Mouse (Mus musculus) heart, embryonic 14.5 days (tissue): Measurements from ENCODE around the gene Cdkal1. TPM values are rescaled to one million over a fixed set of nuclear protein-coding genes. Genes with fewer than 3 reads are reported as not detected.

Experiments
- ATAC-seq: fragments of 200-750 bp; cut with Nextera tagmentation; 2 replicates; pipeline ENCODE4 v1.8.0; 2017; ENCODE audit warnings: low read depth, moderate TSS enrichment; ENCODE audit not compliant: insufficient number of reproducible peaks, insufficient read depth, low FRiP score
- H3K27ac ChIP-seq, 2 experiments: fragments of 200-500 bp in 1 of 2; fragments of 300-500 bp in 1 of 2; sonication (generic) in 1 of 2; replicated peaks in 1 of 2; 2 replicates each; pipeline ENCODE4 v1.5.1; 2012 to 2014; ENCODE audit warnings: low read depth in 2 of 2, low read length in 2 of 2, control low read depth in 1 of 2, mild to moderate bottlenecking in 1 of 2, mixed read lengths in 1 of 2; ENCODE audit not compliant: control insufficient read depth in 1 of 2, insufficient read depth in 1 of 2
- H3K27me3 ChIP-seq: fragments of 300-500 bp; sonication (generic); 2 replicates; pipeline ENCODE4 v1.6.1; 2014; ENCODE audit warnings: mild to moderate bottlenecking, low read length, control low read depth; ENCODE audit not compliant: control insufficient read depth, insufficient read depth
- H3K36me3 ChIP-seq: fragments of 300-500 bp; sonication (generic); 2 replicates; pipeline ENCODE4 v1.6.1; 2014; ENCODE audit warnings: mild to moderate bottlenecking, control low read depth, low read length, mixed read lengths; ENCODE audit not compliant: control insufficient read depth, insufficient read depth
- H3K4me1 ChIP-seq, 2 experiments: fragments of 200-500 bp in 1 of 2; fragments of 300-500 bp in 1 of 2; sonication (generic) in 1 of 2; 2 replicates each; pipeline ENCODE4 v1.6.1; 2012 to 2014; ENCODE audit warnings: low read length in 2 of 2, control low read depth in 1 of 2, mixed read lengths in 1 of 2; ENCODE audit not compliant: control insufficient read depth in 2 of 2, insufficient read depth in 2 of 2
- H3K4me2 ChIP-seq: fragments of 300-500 bp; sonication (generic); 2 replicates; pipeline ENCODE4 v1.6.1; 2014; ENCODE audit warnings: mild to moderate bottlenecking, low read length
- H3K4me3 ChIP-seq, 2 experiments: fragments of 200-500 bp in 1 of 2; fragments of 300-500 bp in 1 of 2; sonication (generic) in 1 of 2; 2 replicates each; pipeline ENCODE4 v1.5.1; 2012 to 2014; ENCODE audit warnings: low read length in 2 of 2, mild to moderate bottlenecking in 2 of 2, control low read depth in 1 of 2, low read depth in 1 of 2, moderate library complexity in 1 of 2; ENCODE audit not compliant: control insufficient read depth in 1 of 2, insufficient read depth in 1 of 2
- H3K9ac ChIP-seq: fragments of 300-500 bp; sonication (generic); 2 replicates; pipeline ENCODE4 v1.6.1; 2014; ENCODE audit warnings: mild to moderate bottlenecking, low read length
- H3K9me3 ChIP-seq: fragments of 300-500 bp; sonication (generic); 2 replicates; pipeline ENCODE4 v1.6.1; 2016; ENCODE audit warnings: low read length, control low read depth; ENCODE audit not compliant: control insufficient read depth
- WGBS: fragments of 180-500 bp; shearing (Covaris S2); extraction: QIAGEN DNeasy Blood & Tissue Kit; methylation state at CpG from one replicate; pipeline ENCODE4 v1.1.7; 2014; 5-methylcytosine and 5-hydroxymethylcytosine counted together
- polyA plus RNA-seq: library from polyadenylated mRNA; unstranded; fragments of >200 nt; fragmentation: Nextera tagmentation; extraction: Ambion mirVana; gene quantifications from 2 replicates; pipeline ENCODE4 v1.2.1, GENCODE M21; 2014

Cdkal1 gene
- polyA plus RNA-seq, 1 experiment from 2014 or later: 28.3 TPM

DNA sequence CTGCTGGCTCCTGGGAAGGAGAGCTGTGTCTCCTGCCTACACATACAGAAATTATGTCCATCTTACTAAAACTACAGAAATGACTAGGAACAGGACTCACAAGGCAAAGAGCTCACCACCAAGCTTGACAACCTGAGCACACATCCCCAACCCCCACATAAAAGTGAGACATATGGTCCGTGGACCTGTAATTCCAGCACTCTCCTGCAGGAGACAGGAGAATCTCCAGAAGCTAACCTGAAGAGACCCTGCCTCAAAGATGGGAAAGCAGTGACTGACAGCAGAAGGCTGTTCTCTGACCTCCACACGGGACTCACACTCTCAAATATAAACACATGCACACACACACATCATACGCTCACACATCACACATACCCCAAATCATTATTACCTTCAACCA lies 36.3 kb downstream of the Cdkal1 start:
- Histone ChIP-seq H3K27ac (no peak overlapping the region), H3K9ac (no peak overlapping the region), H3K27me3 (no peaks in the 10 kb centered on the region), H3K4me2 (no peak overlapping the region), H3K4me1 (peaks cover 2 to 5% of the 10 kb centered on the region in 2 experiments; a peak in 1 of 4 replicates), H3K4me3 (no peak overlapping the region), H3K36me3 (no peaks in the 10 kb centered on the region), H3K9me3 (no peaks in the 10 kb centered on the region)
- WGBS: 91% methylated on average over 3 of the region's 3 CpGs
- no peak for ATAC-seq

DNA sequence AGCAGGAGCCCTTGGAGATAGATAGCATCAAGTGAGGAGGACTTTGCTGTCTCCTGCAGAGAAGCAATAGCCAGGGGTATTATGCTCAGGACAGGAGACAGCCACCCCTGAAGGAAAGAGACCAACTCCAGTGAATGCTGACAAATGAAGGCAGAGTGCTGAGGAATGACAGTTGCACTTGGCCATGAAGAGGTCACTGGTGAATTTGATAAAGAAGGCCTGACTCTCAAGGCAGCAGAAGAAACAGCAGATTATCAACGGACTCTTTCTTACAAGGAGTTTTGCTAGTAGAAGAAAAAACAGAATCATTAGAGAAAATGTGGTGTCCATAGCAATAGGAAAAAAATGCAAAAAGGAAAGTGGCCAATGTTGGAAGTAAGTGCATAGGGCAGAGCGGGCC lies 37.2 kb downstream of the Cdkal1 start:
- ATAC-seq: no peak
- H3K36me3 ChIP-seq: no peaks in the 10 kb centered on the region
- H3K4me3 ChIP-seq: no peak overlapping the region
- no peaks in the 10 kb centered on the region for H3K27me3 ChIP-seq
- no peak overlapping the region for H3K9ac ChIP-seq
- H3K27ac ChIP-seq: no peak overlapping the region
- 57% methylated on average over 2 of the region's 2 CpGs for WGBS
- no peak overlapping the region for H3K4me2 ChIP-seq
- no peaks in the 10 kb centered on the region for H3K9me3 ChIP-seq
- H3K4me1 ChIP-seq: peaks cover 2 to 5% of the 10 kb centered on the region in 2 experiments; a peak in 1 of 4 replicates

DNA sequence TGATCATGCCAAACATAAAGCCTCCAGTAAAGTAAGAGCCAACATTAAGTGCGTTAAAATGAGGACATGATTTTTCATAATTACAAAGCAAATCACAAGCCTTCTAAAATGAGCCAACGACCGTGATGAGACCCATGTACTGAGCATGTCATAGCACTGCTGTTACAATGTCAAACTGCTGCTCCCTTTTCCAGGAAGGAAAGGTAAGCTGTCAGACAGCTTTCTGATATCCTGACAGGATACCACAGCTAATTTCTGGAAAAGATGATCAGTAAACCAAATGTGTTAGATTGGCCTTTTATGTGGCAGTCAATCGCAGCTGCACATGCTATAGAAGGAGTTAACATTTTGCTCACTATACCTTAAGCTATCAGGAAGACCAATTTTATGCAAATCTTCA lies 44.7 kb downstream of the Cdkal1 start:
- ATAC-seq: no peak
- no peak overlapping the region for H3K4me3 ChIP-seq
- WGBS: 89% methylated on average over 4 of the region's 4 CpGs
- H3K9ac ChIP-seq: no peak overlapping the region
- no peaks in the 10 kb centered on the region for H3K36me3 ChIP-seq
- no peaks in the 10 kb centered on the region for H3K9me3 ChIP-seq
- no peaks in the 10 kb centered on the region for H3K4me1 ChIP-seq
- no peaks in the 10 kb centered on the region for H3K27me3 ChIP-seq
- H3K4me2 ChIP-seq: no peak overlapping the region
- no peak overlapping the region for H3K27ac ChIP-seq

DNA sequence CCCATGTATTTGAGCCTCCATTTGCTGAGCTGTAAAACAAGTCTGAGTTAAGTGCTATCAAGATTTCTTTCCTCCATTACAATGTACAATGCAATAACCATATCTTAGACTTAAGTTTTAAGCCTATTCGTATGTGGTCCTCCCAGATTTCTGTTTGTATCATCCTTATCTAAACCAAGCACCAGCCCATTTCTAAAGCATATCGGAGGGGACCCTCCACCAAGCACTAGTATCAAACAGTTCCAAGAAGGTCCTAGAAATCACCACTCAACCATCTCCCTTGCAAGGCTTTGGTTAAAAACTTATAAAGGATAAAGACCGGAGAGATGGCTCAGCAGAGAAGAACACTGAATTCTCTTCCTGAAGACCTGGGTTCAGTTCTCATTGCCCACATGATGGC lies 47.1 kb downstream of the Cdkal1 start:
- Histone ChIP-seq H3K4me3 (no peak overlapping the region), H3K4me2 (no peak overlapping the region), H3K9me3 (no peaks in the 10 kb centered on the region), H3K27ac (no peak overlapping the region), H3K36me3 (no peaks in the 10 kb centered on the region), H3K9ac (no peak overlapping the region), H3K4me1 (no peaks in the 10 kb centered on the region), H3K27me3 (no peaks in the 10 kb centered on the region)
- 83% methylated on average over 3 of the region's 3 CpGs for WGBS
- no peak for ATAC-seq

DNA sequence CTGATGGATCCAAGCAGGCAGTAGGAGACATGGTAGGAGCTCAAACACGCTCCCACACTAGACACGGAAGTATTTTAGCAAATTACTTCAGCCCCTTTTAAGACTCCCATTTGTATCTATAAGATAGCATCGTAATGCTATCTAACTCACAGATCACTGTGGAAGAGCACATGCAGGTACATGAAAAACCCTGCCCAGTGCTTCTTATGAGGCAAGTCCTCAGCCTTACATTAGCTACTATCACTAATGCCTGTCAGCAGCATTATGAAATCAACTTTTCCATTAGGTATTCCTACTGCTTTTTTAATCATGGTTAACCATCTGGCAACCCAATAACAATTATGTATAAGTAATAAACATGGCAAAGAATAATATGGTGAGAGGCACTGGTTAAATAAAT lies 47.5 kb downstream of the Cdkal1 start:
- 92% methylated on average over 3 of the region's 3 CpGs for WGBS
- ATAC-seq: no peak

DNA sequence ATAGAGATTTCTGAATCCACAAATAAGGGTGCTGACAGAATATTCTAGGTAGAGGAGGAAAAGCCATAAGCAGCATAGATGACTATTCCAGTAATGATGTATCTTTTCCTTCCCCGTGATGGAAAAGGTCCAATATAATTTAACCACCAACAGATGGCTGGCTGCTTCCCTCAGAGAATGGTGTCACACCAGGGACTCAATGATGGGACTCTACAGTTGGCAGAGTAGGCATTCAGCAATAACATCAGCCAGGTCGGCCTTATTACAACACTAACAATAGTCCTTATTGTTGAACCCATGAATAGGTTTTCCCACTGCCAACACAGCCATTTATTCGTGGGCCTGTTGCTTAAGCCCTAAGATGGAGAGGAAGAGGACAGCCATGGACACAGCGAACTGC lies 48.6 kb downstream of the Cdkal1 start:
- no peak overlapping the region for H3K4me2 ChIP-seq
- H3K36me3 ChIP-seq: no peaks in the 10 kb centered on the region
- H3K9me3 ChIP-seq: no peaks in the 10 kb centered on the region
- H3K4me1 ChIP-seq: no peaks in the 10 kb centered on the region
- H3K27me3 ChIP-seq: no peaks in the 10 kb centered on the region
- H3K27ac ChIP-seq: no peak overlapping the region
- H3K9ac ChIP-seq: no peak overlapping the region
- no peak for ATAC-seq
- H3K4me3 ChIP-seq: no peak overlapping the region
- WGBS: 83% methylated on average over 4 of the region's 4 CpGs

More for the DNA sequence above, 47.5 kb downstream of the Cdkal1 start:
- Histone ChIP-seq H3K27me3 (no peaks in the 10 kb centered on the region), H3K36me3 (no peaks in the 10 kb centered on the region), H3K4me3 (no peak overlapping the region), H3K27ac (no peak overlapping the region), H3K9me3 (no peaks in the 10 kb centered on the region), H3K4me2 (no peak overlapping the region), H3K4me1 (no peaks in the 10 kb centered on the region), H3K9ac (no peak overlapping the region)

DNA sequence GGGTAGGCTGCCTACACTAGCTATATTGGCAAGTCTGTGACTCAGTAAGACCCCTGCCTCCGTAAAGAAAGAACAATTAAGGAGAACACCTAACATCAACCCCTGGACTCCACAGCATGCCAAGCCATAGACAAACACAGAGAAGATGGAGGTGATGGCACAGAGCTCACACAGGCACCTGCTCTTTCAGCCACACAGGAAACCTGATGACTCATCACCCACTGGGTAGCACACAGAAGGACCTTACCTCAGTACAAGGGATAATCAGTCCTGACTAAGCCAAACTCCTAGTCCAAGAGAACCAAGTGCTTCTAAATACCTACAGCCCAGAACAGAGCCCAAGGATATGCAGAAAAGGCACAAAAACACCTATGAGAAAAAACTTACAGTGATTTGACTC lies 50.2 kb downstream of the Cdkal1 start:
- no peak overlapping the region for H3K4me2 ChIP-seq
- H3K27me3 ChIP-seq: no peaks in the 10 kb centered on the region
- no peak overlapping the region for H3K9ac ChIP-seq
- H3K36me3 ChIP-seq: no peaks in the 10 kb centered on the region
- no peak for ATAC-seq
- H3K27ac ChIP-seq: no peak overlapping the region
- 92% methylated on average over 1 of the region's 1 CpGs for WGBS
- H3K9me3 ChIP-seq: no peaks in the 10 kb centered on the region
- no peaks in the 10 kb centered on the region for H3K4me1 ChIP-seq
- H3K4me3 ChIP-seq: no peak overlapping the region

DNA sequence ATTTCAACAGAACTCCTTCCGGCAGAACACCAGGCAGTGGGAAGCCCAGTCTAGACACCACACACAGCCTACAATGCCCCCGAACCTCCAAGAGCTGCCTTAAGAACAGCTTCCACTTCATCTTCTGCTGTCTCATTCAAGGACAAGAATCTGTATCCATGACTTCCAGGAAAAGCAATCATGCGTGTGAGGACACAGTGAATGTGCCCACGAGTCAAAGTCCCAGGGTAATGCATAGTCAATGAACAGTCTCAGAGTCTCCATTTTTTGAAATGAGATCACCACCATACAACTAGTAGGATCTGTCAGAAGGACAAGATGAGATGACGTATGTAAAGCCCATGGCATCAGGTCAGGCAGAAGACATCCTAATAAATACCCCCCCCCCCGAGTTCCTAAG lies 51.4 kb downstream of the Cdkal1 start:
- ATAC-seq: no peak
- no peaks in the 10 kb centered on the region for H3K9me3 ChIP-seq
- 89% methylated on average over 6 of the region's 6 CpGs for WGBS
- H3K27ac ChIP-seq: no peak overlapping the region
- no peak overlapping the region for H3K4me2 ChIP-seq
- no peaks in the 10 kb centered on the region for H3K27me3 ChIP-seq
- H3K4me3 ChIP-seq: no peak overlapping the region
- no peak overlapping the region for H3K9ac ChIP-seq
- no peaks in the 10 kb centered on the region for H3K36me3 ChIP-seq
- H3K4me1 ChIP-seq: 0 out of 4 replicates have a peak, but pooled peaks cover 0 to 3% of the 10 kb centered on the region in 2 experiments
